Mouse (Mus musculus) right cerebral cortex, postnatal 25 days (tissue): ENCODE results near the gene Fads2.
"Not testable (repeated sequence)": the region's sequence is repeated elsewhere in the genome, so short reads cannot be mapped to it uniquely, and the experiment has no call there.

ENCODE experiments used
- DNase-seq: peaks from one replicate; pipeline ENCODE4 v3.0.0; 2022

The Fads2 gene

DNA sequence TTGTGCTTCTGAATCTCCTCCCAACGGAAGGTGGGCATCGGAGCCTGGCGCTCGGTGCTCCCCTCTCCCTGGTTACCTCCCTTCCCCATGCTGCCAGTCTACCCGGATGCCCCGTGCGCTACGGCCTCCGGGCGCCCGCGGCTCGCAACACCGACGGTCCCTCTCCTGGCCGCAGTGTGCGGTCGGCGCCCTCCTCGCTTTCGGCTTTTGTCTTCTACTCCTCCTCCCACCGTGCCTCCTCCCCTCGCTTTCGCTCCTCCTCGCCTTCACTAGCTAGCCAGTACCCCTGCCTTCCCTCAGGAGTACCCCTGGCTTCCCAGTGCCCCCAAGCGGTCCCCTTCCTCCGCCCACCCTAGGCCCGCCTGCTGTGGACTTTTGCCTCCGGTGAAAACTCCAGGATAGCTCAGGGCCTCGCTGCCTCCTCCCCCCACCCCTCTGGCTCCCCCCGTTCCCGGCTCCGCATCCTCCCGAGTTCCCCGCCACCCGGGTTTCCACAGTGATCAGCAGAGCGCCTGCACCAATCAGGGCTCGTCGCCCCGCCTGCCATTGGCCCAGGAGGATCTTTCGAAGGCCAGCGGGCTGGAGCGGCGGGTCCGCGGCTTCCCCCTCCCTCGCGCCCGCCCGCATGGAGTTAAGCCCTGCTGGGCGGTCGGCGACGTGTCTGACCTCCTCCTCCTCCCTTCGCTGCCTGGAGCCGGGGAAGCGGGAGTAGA, at the start of gene Fads2:
Fads2 (minus strand) TSS at position 406 of the 713 bp plus-strand sequence.
- DNase-seq = peak; percentile 90

DNA sequence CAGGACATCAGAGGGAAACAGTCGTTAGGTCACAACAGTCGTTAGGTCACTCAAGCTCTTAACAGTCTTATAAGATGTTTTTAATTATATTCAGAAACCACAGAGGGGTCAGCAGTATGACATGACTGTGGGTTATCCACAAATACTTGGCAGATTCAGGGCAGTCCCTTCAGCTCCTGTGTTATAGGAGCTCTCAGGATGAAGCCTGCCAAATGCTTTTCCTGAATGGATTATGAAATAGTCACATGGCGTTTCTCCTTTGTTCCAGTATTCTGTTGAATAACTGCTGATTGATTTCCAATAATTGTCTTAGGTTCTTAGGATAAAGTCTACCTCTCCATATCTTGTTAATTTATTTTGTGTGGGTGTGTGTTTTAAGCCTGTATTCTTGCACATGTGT, 47.6 kb upstream of the Fads2 start:
- DNase-seq = no peak

DNA sequence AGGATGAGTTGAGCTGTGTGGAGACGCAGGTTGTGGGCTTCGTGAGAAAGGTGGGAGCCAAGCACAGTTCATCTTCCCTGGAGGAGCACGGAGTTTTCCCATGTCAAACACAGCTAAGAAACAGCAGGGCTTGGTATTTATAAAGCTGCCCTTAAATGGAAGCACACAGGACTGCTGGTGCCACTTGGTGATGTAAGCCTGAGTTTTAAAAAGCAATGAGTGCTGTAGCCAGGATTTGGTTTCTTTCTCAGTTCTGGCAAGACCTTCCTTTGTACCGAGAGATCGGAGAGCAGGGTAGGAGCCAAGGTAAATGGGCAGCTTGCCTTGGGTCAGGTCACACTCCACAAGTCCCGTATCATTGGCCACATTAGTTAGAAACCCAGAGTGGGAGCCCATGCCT, 47.0 kb upstream of the Fads2 start:
- no peak for DNase-seq

DNA sequence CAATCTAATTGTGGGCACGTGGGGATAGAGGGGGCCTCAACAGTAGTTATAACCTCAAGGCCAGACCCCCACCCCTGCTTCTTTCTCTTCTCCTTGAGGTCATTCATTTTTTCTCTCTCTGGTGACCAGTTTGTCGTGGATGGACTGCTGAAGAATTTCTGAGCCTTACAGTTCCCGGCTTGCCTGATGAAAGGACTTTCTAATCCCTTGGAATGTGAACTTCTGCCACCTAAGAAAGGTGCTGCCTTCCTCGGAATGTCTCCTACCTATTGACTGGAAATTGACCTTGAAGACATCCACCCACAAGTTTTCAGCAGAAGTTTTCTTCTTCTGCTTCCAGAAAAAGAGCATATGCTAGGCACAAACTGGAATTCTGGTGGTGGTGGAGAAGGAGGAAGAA, 42.9 kb upstream of the Fads2 start:
- DNase-seq = no peak

DNA sequence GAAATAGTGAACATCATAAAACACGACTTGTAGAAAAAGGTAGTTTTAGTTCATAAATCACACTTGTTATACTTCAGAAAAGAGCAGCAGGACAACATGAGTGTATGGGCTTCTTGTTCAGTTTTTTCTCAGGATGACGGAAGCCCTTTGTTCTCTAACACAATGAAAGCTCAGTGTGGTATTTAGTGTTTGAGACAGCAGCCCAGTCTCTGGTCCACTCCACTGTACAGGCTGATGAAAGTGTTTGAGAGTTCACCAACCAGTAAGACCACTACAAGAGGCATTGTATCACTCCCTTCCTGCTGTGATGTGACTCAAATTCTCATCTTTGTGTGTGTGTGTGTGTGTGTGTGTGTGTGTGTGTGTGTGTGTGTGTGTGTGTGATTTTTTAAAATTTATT, 42.1 kb upstream of the Fads2 start:
- no peak for DNase-seq

DNA sequence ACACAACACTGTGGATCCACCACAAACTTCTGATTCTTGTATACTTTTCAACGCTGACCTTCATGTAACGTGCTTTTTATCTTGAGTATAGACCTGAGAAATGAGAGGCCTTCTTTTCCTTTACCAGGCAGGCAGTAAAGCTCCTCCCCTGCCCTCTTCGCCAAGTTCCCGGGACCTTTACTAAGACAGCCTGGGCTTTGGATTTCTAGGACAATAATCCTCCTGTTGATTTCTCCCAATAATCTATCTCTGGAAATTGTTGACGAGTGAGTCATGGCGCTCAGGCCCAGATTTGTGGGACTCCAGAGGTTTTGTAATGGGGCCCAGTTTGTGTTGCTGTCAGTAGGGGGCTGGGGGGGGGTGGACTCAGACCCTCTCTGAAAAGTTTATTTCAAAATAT, 38.2 kb upstream of the Fads2 start:
- no peak for DNase-seq

DNA sequence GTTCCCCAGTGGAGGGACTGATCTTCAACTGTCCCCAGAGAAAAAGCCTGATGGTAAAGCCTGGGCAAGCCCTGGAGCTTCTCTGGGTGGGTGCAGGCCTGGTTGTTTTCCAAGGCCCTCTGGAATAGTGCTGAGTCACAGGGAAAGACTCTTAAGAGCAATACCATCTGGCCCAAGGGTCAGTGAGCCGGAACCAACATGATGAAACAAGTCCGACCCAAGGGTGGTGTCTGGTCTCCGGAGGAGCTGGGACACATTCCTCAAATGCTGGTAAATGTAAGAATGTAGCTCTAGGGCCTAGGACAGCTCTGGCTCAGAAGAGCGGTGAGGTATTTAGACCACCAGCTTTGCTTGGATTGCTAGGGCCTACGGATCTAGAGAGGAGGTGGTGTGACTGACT, 35.9 kb upstream of the Fads2 start:
- DNase-seq = no peak

DNA sequence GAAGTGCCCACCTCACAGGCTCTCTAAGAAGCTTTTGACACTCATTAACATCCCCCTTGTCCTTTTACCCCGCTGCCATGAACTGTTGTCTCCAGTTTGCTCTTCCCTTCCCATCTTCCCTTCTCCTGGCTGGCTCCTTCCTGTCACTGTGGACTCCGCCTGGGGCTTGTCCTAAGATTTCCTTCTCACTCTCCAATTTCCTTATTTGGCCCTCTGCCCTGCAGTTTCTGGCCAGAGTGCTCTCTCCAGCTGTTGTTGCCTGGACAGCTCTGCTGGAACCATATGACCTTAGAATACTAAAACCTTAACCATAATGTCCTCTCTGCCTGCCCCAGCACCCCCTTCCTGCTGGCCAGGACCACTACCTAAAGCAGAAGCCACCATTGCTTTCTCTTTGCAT, 33.1 kb upstream of the Fads2 start:
- no peak for DNase-seq

DNA sequence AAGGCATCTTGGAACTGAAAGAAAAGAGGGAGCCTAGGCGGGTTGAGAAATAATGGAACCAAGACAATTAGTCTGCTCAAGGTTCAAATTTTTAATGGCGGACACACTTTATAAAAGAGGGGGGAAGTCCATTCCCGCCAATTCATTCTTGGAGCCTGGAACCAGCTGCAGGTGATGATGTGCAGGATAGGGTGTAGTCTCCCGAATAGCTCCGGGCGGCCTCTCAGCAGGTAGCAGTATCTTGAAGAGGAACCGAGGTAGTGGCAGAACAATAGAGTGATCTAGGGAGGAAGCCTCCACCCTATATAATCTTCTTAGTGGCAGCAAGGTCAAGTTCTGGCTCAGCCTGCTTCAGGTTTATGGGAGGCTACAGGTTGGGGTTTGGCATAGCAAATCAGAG, 28.0 kb upstream of the Fads2 start:
- DNase-seq = not testable (repeated sequence)

DNA sequence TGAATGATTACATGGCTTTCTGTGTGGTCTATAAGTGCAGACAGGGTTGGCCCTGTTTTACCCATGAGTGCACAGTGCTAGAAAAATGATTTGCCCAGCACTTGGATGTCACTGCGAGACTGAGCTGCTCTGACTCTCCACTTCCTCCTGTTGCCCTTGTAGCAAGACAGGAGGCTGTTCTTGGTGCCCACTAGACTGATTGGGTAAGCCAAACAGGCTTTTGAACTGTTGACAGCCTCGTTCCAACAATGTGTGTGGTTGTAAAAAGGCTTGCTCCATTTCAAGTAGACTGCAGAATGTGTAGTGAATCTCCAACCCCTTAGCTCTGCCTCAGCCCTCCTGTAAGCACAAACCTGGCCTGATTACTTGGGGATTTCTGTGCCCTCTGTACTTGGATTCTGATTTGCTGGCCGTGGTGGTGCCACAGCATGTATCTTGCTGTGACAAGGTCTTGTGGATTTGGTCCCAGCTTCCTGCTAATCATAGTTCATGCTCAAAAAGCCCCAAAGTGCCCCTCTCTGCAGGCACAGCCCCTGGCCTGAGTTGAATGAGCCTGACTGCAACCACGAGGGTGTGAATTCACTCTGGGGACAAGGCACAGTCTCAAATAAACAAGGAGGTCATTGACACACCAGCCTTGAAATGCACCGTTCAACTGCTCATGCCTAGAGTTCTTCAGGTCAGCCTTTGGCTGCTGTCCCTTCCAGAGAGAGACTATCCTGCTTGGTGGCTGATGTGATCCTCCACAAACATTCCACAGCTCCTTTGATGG, 25.1 kb upstream of the Fads2 start:
- no peak for DNase-seq

DNA sequence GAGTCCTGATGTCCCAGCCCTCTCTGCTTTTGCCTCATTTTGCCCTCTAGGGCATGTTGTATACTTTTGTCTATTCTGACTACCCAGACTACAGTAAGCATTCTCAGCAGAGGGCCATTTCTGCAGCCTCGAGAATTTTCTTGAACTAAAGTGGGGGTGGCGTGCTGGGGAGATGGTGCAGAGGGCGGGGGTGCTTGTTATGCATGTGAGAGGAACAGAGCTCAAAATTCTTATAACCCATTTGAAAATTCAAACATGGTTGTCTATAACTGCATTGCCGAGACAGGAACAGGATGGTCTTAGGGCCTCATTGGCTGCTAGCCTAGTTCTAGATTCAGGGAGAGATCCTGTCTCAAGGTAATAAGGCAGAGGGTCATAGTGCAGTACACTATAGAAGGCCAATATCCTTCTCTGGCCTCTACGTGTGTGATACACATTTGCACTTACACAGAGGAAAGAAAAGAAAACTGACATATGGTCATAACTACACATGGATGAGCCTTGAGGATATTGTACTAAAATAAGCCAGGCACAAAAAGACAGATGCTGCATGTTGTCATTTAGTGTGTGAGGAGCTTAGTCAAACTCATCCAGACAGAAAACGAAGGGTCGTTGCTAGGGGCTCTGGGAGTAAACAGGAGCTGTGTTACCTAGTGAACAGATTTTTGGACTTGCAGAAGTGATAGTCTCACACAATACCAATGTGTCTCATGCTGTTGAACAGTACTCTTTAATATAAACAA, 22.5 kb upstream of the Fads2 start:
- no peak for DNase-seq

DNA sequence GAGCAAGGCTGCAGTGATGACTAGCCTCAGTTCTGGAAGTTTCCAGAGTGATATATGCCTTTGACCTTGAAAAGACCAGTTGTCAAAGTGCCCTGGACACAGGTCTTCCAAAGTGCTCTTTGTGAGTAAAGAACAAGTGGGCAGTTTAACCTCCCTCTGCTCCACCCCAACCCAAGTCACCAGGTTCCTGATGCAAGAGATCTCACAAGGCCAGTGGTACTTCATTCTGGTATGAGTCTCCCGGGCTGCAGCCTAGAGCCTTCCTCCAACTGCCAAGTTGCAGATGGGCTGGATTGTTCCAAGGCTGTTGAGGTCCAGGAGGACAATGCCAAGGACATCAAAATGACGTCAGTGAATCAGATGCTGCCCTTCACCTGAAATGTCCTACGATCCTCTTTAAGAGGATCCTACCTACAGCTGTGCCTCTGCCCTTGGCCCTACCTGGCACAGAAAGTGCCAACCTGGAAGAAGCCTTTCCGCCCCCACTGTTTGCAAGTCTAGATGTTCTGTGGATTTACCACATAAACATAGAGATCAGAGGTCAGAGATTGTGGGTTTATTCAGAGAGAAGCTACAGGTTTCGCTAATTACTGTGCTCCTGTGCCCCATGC, 20.6 kb upstream of the Fads2 start:
- DNase-seq = no peak

DNA sequence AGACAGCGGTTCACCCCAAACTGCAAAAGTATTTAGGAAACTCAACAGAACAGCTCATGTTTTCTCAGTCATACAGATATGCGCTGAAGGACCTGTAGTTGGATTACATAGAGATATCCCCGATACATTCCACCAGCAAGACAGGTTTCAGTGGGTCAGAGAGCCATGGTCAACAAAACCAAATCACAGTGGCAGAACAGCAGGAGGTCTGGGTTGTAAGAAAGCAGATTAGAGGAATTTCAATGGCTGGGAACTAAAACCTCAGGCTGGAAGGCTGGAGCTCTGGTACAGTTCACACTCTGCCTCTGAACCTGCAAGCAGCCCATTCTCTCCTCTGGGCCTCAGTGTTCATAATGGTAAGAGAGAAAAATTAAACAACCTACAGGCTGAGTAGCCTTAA, 15.1 kb upstream of the Fads2 start:
- no peak for DNase-seq

DNA sequence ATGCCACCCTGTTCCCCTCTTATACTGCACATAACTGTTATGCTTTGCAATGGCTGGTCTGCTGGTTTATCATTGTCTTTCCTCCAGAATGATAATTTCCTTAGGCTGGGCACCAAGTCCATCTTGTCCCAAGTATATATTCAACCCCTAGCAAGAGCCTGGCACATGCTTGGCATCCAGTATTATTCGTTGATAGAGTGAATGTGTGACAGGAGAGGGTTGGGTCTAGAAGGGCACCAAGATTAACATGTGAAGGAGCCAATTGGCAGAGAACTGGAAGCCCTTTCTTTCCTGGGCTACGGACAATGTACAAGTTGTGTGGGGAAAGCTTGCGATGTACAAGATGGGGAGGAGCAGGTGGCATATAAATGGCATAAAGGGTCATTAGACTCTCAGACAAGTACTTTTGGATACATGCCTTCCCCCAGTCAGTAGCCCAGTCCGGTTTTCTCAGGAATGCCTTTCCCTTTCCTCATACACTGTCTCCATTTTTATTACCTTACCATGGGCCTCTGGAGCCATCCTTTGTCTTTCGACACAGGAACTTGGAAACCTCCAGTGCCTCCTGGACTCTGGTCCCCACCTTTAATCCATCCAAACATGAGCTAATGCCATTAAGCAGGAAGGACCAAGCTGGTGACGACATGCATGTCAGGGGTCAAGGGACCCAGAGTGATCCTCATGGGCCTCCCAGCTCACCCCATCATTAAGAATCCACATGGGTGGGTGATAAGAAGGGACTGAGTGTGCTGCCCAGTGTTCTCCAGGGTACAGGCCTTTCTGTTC, 14.0 kb upstream of the Fads2 start:
- DNase-seq = no peak

DNA sequence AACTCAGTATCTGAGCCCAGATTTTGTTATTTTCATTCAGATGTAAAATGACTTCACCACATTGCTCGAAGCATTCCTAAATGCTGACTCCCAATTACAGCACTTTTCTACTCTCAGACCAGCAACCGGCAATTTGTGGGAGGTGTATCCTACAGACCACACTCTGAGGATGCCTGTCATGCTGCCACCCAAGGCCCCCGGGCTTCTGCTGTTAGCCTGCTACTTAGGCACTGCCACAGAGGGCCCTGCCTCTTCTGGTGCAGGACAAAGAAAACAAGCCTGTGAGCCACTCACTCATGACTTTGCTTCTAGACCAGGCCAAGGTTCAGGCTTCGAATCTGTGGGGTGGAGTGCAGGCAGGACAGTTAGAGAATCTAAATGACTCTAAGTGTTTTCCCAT, 11.4 kb upstream of the Fads2 start:
- DNase-seq = no peak

DNA sequence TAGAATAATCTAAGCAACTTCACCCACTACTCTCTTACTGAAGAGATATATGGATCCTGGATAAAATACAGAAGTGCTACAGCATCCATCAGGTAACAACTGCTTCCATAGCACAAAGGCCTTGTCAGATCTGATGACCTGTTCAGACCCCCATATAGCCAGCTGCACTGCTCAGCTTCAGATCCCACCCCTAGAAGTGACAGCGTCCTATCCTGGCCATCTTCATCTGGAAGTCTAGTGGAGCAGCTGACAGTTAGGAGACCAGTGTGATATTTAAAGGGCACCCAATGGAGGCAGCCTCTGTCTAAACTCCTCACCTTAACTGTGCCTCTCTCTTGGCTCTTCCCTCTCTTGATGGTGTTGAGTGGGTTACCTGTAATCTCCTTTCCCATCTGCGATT, 7.1 kb upstream of the Fads2 start:
- DNase-seq = no peak

DNA sequence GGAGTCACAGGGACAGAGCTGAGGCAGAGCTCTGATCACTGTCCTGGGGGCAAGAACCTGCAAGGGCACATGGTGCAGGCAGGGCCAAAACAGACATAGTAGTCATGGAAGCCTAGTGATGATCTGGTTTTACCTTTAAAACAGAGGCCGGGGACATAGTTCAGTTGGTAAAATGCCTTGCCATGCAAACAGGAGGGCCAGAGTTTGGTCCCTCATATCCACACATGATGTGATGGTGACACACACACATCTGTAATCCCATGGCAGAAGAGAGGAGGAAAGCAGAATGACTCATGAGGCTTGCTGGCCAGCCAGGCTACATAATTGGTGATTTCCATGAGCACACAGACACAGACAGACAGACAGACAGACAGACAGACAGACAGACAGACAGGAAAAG, 6.6 kb upstream of the Fads2 start:
- DNase-seq = no peak

DNA sequence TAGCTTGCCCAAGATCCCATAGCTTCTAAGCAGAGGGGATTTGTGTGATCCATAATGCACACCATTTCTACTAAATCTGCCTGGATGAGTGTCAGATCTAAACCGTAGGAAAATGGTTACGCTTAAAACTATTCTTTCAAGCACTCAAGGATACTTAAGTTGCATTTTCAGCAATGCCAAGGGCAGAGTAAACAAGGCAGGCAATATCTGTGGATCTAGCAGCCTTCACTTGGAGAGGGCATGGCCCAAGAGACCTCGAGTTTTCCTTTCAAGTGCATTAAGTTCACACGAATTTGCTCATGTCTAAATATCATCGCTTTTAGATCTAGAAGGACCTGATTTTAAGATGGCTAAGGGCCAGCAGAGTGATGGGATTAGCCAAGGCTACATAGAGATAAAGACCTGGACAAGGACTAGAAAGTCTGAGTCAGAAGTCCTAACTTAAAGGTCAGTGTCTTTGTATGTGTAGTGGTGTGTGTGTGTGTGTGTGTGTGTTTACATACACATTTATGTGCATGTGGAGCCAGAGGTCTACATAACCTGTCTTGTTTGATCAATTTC, 5.6 kb upstream of the Fads2 start:
- DNase-seq = no peak

DNA sequence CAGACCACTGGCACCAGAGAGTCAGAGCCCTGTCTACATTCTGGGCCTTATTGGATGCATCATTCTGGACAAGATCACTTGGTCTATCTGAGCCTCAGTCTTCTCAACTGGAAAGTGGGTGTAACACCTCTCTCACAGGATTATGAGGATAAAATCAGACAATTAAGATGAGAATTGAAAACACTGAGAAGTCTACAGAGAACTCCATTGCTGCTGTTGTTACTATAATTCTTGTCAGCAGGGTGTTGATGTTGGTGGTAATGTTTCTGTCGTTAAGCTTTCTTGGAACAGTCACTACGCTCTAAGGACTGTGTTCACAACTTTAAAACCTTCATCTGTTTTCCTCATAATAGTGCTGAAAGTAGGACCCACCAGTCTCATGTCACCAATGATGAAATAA, 5.1 kb upstream of the Fads2 start:
- DNase-seq = no peak

DNA sequence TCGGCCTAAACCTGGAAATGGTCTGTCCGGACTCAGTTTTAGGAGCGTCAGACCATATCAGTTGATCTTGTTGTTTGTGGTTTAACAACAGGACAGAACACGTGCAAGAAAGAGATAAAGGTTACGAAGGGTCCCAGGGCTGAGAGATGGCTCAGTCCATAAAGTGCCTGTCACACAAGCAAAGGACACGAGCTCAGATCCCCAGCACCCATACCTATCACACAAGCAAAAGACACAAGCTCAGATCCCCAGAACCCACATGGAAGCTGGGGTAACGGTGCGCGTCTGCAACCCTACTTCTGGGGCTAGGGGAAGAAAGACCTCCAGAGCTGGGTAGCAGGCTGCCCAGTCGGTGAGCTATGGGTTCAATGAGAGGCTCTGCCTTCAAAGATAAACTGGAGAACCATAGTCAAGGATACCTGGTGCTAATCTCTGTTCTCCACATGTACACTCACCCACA, 3.5 kb upstream of the Fads2 start:
- DNase-seq = no peak

DNA sequence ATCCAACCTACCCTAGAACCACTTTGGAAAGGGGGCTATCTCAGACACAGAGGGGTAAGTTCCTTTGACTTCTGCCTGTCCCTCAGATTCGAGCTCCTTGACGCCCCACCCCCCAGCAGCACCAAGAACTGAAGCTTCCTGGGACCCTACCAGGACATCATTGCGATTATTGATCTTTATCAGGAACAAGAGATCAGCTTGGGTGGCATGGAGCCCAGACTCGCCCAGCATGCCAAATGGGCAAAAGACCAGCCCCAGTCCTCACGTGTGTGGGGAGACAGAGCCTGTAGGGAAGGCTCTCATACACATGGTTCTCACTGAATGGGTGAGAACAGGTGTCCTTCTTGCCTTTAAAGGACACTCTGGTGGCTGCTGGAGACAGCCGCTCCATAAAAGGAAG, 2.7 kb upstream of the Fads2 start:
- DNase-seq = no peak

DNA sequence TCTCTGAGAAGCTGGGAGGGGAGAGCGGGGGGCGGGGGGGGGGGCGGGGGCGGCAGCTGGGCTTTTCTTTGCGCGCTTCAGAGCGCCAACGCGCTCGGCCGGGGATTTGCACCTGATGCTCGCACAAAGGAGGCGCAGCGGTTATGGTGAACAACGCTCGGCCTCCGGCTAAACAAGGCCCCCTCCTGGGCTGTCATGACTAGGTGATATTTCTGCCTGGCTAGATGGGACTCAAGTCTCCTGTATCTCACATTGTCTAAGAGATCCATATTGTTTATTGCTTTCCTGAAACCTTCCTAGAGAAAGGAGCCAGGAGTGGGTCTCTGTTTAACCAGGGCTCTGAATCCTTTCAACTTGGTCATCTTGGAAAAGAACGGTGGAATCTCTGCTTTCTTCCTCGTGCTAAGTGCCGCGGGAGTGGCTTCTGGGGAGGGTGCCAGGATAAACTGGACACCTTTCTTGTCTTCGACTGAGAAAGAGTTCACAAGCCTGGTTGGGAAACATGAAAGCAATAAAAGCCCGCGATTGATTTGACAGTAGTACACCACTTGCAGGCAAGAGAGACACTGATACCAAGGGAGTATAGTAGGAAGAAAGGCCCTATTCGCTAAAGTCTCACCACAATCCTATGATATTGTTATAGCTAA, 631 bp upstream of the Fads2 start:
- no peak for DNase-seq
